Mouse (Mus musculus) gastrocnemius, postnatal 25 days (tissue): Measurements from ENCODE around the gene Spire2. TPM values are rescaled to one million over a fixed set of nuclear protein-coding genes. Genes with fewer than 3 reads are reported as not detected.

Experiments used
- DNase-seq: peaks from one replicate; pipeline ENCODE4 v3.0.0; 2022
- total RNA-seq, 2 experiments: library from RNA; stranded (reverse); gene quantifications; 1 replicate in 1 of 2; 2 replicates in 1 of 2; pipeline ENCODE4 v1.2.3; 2021

The Spire2 gene
- total RNA-seq, 2 experiments from 2014 or later = 0.19 to 0.49 TPM

DNA sequence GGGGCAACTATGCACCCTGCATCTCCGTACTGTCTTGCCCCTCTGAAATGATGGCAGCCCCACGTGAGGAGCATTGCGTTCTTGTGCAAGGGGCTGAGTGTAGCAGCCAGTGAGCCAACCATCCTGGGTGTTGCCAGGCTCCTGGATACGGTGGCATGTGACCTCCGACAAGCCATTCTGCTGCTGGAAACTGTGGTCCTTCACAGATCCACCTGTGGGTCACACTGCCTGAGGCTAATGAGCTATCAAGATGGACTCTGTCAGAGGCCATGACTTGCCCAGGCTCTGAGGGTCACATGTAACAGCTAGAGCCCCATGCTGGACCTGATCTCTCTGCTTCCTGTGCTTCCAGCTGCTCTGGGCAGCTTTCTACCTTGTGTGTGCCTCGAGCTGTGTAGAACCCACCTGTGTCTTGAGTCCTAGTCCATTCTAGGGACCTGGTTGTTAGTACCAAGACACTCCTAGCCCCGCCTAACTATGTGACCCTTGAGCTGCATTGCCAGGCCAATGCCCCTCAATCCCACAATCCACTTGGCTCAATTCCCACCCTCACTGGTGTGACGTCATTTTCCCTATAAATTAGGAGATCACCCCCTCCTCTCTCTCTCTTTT is 84.5 kb downstream of the Spire2 start:
- no peak for DNase-seq

Other genes starting within 250 kb of the Spire2 start
- gene Rpl13, start 230.4 kb upstream of the Spire2 start, total RNA-seq = 100 to 1,000 TPM; 366 to 379 TPM
- gene Cpne7, start 215.3 kb upstream of the Spire2 start, total RNA-seq = under 1 TPM in 1 of 2 experiments, not detected in 1; 0.13 TPM
- 1 to 10 TPM; 1.4 to 1.8 TPM for gene Sult5a1, start 174.4 kb upstream of the Spire2 start, total RNA-seq
- 10 to 100 TPM; 11.0 to 16.1 TPM for gene Dpep1, start 146.5 kb upstream of the Spire2 start, total RNA-seq
- 10 to 100 TPM; 36.7 to 52.8 TPM for gene Chmp1a, start 120.0 kb upstream of the Spire2 start, total RNA-seq
- 1 to 10 TPM in 1 of 2 experiments, under 1 TPM in 1; 0.91 to 1.2 TPM for gene Spata33, start 119.9 kb upstream of the Spire2 start, total RNA-seq
- gene Cdk10, start 107.9 kb upstream of the Spire2 start, total RNA-seq = 10 to 100 TPM; 10.1 to 12.0 TPM
- 1 to 10 TPM; 1.4 to 1.5 TPM for gene Spata2l, start 96.5 kb upstream of the Spire2 start, total RNA-seq
- gene Zfp276, start 78.5 kb upstream of the Spire2 start, total RNA-seq = 1 to 10 TPM; 5.2 to 6.5 TPM
- gene Vps9d1, start 78.4 kb upstream of the Spire2 start, total RNA-seq = 10 to 100 TPM; 12.2 to 13.7 TPM
- 1 to 10 TPM in 1 of 2 experiments, under 1 TPM in 1; 0.51 to 1.3 TPM for gene Fanca, start 14.1 kb upstream of the Spire2 start, total RNA-seq
- 100 to 1,000 TPM; 112 to 128 TPM for gene Tcf25, start 41.0 kb downstream of the Spire2 start, total RNA-seq
- not detected for gene Mc1r, start 74.4 kb downstream of the Spire2 start, total RNA-seq
- not detected for gene Tubb3, start 78.7 kb downstream of the Spire2 start, total RNA-seq
- 10 to 100 TPM; 37.8 to 38.2 TPM for gene Def8, start 90.8 kb downstream of the Spire2 start, total RNA-seq
- 10 to 100 TPM; 37.9 to 39.8 TPM for gene Afg3l1, start 145.2 kb downstream of the Spire2 start, total RNA-seq
- gene Dbndd1, start 182.8 kb downstream of the Spire2 start, total RNA-seq = not detected
- gene Gas8, start 186.1 kb downstream of the Spire2 start, total RNA-seq = 1 to 10 TPM; 3.5 to 4.0 TPM